8 mouse cellular contexts compared by ENCODE assay signal in the genomic region with DNA sequence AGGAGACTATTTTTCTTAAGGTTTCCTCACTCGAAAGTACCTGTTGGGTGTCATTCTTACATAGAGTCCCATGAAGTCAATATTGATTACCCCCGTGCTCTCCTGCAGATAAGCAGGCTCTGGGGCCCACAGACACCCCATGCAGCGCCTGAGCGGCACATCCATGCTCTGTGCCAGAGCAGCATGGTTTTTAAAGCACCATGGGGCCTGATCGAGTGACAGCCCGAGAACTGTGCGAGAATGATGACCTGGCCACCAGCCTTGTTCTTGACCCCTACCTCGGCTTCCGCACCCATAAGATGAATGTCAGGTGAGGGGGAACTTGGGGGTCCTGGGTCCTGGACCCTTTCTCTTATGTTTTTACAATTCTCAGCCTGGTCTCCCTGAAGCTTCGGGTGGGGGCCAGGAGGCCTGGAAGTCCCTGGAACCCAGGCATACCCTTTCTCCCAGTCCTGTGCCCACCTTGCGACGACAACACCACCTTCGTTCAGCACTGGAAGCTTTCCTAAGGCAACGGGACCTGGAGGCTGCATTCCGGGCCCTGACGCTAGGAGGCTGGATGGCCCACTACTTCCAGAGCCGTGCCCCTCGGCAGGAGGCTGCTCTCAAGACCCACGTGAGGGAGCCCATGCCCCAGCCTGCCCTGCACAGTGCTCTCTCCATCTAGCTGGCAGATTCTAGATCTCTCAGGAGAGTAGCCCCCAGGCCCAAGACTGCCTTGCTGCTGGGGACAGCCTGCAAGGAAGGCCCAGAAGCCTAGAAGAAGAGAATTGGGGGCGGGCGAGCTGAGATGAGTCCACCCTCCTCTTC. TPM values are rescaled to one million over a fixed set of nuclear protein-coding genes. Genes with fewer than 3 reads are reported as not detected.
DNase-seq lines count a peak whose midpoint lies in the region; ATAC-seq and TF ChIP-seq lines count a peak whose summit lies in the region.

No protein-coding gene starts in this region.

- no peak for TF ChIP-seq POLR2A in bone marrow macrophage, adult 2 months (IDR thresholded peaks at IDR 0.05; ENCODE audit: borderline replicate concordance, low read depth, low read length)

- H3K9me3 ChIP-seq in heart, embryonic 15.5 days (replicated peaks): no peaks in the 10 kb centered on the region
- H3K9me3 ChIP-seq in hindbrain, embryonic 12.5 days (replicated peaks): no peaks in the 10 kb centered on the region
- H3K9me3 ChIP-seq in midbrain, embryonic 13.5 days: no peaks in the 10 kb centered on the region

- H3K27ac ChIP-seq in heart, embryonic 15.5 days: peak overlapping the region; percentile 89
- peak overlapping the region; percentile 42; the same call in 1 of the 2 replicates for H3K27ac ChIP-seq in bone marrow macrophage, adult 2 months (ENCODE audit: insufficient read depth, low read depth, low read length)
- peak overlapping the region; percentile 91 for H3K27ac ChIP-seq in hindbrain, embryonic 12.5 days
- H3K27ac ChIP-seq in midbrain, embryonic 13.5 days: peak overlapping the region; percentile 97

- peak overlapping the region; percentile 76; the same call in 1 of the 2 replicates for H3K9ac ChIP-seq in heart, embryonic 15.5 days
- H3K9ac ChIP-seq in hindbrain, embryonic 12.5 days: peak overlapping the region; percentile 90; the same call in 1 of the 2 replicates
- peak overlapping the region; percentile 92 for H3K9ac ChIP-seq in midbrain, embryonic 13.5 days (replicated peaks)

- H3K4me3 ChIP-seq in heart, embryonic 15.5 days: peak overlapping the region; percentile 68
- peak overlapping the region; percentile 82 for H3K4me3 ChIP-seq in bone marrow macrophage, adult 2 months (ENCODE audit: insufficient read depth, low read length)
- peak overlapping the region; percentile 64; the same call in 1 of the 2 replicates for H3K4me3 ChIP-seq in hindbrain, embryonic 12.5 days
- peak overlapping the region; percentile 78 for H3K4me3 ChIP-seq in midbrain, embryonic 13.5 days (replicated peaks)

- no peak for DNase-seq in heart, postnatal 25 days (ENCODE audit: low spot score)
- DNase-seq in frontal cortex, postnatal 25 days (ENCODE audit: low spot score in 2 of 2): no peak
- DNase-seq in ovary, postnatal 10 days (ENCODE audit: low spot score): no peak
- no peak for DNase-seq in layer of hippocampus, adult 9-10 months (ENCODE audit: low spot score)

- intact Hi-C loops in heart, postnatal 25 days (cut with DNase I): loop anchor here (2.0 to 5.0 kb wide), 3 partner anchors 47 to 125 kb away; partner anchors contain the start of genes Hspbp1 and Tmem238

- no peaks in the 10 kb centered on the region for H3K27me3 ChIP-seq in heart, embryonic 15.5 days
- no peaks in the 10 kb centered on the region for H3K27me3 ChIP-seq in hindbrain, embryonic 12.5 days
- no peaks in the 10 kb centered on the region for H3K27me3 ChIP-seq in midbrain, embryonic 13.5 days

- no peak for ATAC-seq in heart, embryonic 15.5 days (replicated peaks; ENCODE audit: insufficient number of reproducible peaks, insufficient read depth, low FRiP score, low read depth)
- no peak for ATAC-seq in hindbrain, embryonic 12.5 days (ENCODE audit: low FRiP score)
- no peak for ATAC-seq in midbrain, embryonic 13.5 days

- H3K36me3 ChIP-seq in heart, embryonic 15.5 days: peaks cover 20% of the 10 kb centered on the region; the same call in 1 of the 2 replicates
- peaks cover 36% of the 10 kb centered on the region for H3K36me3 ChIP-seq in hindbrain, embryonic 12.5 days
- peaks cover 31% of the 10 kb centered on the region for H3K36me3 ChIP-seq in midbrain, embryonic 13.5 days

- peak overlapping the region; percentile 80 for H3K4me2 ChIP-seq in heart, embryonic 15.5 days
- peak overlapping the region; percentile 88 for H3K4me2 ChIP-seq in hindbrain, embryonic 12.5 days (replicated peaks)
- H3K4me2 ChIP-seq in midbrain, embryonic 13.5 days (replicated peaks): peak overlapping the region; percentile 88

- TF ChIP-seq CTCF in bone marrow macrophage, adult 2 months (IDR thresholded peaks at IDR 0.05; ENCODE audit: low read depth, low read length): no peak

- 79% methylated on average over 21 of the region's 21 CpGs for WGBS in heart, embryonic 15.5 days
- 83% methylated on average over 21 of the region's 21 CpGs for WGBS in hindbrain, embryonic 12.5 days
- WGBS in midbrain, embryonic 13.5 days: 75% methylated on average over 21 of the region's 21 CpGs

- H3K4me1 ChIP-seq in heart, embryonic 15.5 days (replicated peaks): peaks cover 28% of the 10 kb centered on the region
- peaks cover 16% of the 10 kb centered on the region for H3K4me1 ChIP-seq in bone marrow macrophage, adult 2 months (ENCODE audit: control insufficient read depth, insufficient read depth, low read length)
- peaks cover 39% of the 10 kb centered on the region for H3K4me1 ChIP-seq in hindbrain, embryonic 12.5 days
- peaks cover 47% of the 10 kb centered on the region for H3K4me1 ChIP-seq in midbrain, embryonic 13.5 days (replicated peaks)

RNA-seq across cellular contexts. Expression of gene Kmt5c, which starts 2.0 kb away (rescaled TPM):
- polyA plus RNA-seq in heart, embryonic 15.5 days (2015; fragmentation: Nextera tagmentation; extraction: Ambion mirVana): 47.8 and 59.4 TPM in 2 replicates
- total RNA-seq in heart, postnatal 25 days (2021): 10 to 100 TPM; 16.4 to 20.7 TPM
- 109 and 120 TPM in 2 replicates for polyA plus RNA-seq in bone marrow macrophage, adult 2 months (2012; ENCODE audit: insufficient read depth, insufficient read length, missing spikeins)
- 87.5 and 91.5 TPM in 2 replicates for polyA plus RNA-seq in hindbrain, embryonic 12.5 days (2016; fragmentation: Nextera tagmentation; extraction: Ambion mirVana)
- polyA plus RNA-seq in midbrain, embryonic 13.5 days (2015; fragmentation: Nextera tagmentation; extraction: Ambion mirVana): 90.0 and 92.5 TPM in 2 replicates

RNA-seq across cellular contexts. Expression of gene Cox6b2, which starts 11.0 kb away (rescaled TPM):
- 34.9 and 35.6 TPM in 2 replicates for polyA plus RNA-seq in heart, embryonic 15.5 days (2015; fragmentation: Nextera tagmentation; extraction: Ambion mirVana)
- total RNA-seq in heart, postnatal 25 days (2021): 1 to 10 TPM; 1.5 to 1.7 TPM
- polyA plus RNA-seq in bone marrow macrophage, adult 2 months (2012; ENCODE audit: insufficient read depth, insufficient read length, missing spikeins): 8.0 and 8.1 TPM in 2 replicates
- 37.6 and 39.8 TPM in 2 replicates for polyA plus RNA-seq in hindbrain, embryonic 12.5 days (2016; fragmentation: Nextera tagmentation; extraction: Ambion mirVana)
- polyA plus RNA-seq in midbrain, embryonic 13.5 days (2015; fragmentation: Nextera tagmentation; extraction: Ambion mirVana): 19.7 and 22.9 TPM in 2 replicates

RNA-seq across cellular contexts. Expression of gene Tmem150b, which starts 16.8 kb away (rescaled TPM):
- polyA plus RNA-seq in heart, embryonic 15.5 days (2015; fragmentation: Nextera tagmentation; extraction: Ambion mirVana): 0.11 TPM in 1 of 2 replicates, not detected in the other
- under 1 TPM; 0.22 to 0.23 TPM for total RNA-seq in heart, postnatal 25 days (2021)
- polyA plus RNA-seq in bone marrow macrophage, adult 2 months (2012; ENCODE audit: insufficient read depth, insufficient read length, missing spikeins): 33.6 and 36.4 TPM in 2 replicates
- polyA plus RNA-seq in hindbrain, embryonic 12.5 days (2016; fragmentation: Nextera tagmentation; extraction: Ambion mirVana): 0.26 and 0.48 TPM in 2 replicates
- 0.22 and 0.24 TPM in 2 replicates for polyA plus RNA-seq in midbrain, embryonic 13.5 days (2015; fragmentation: Nextera tagmentation; extraction: Ambion mirVana)

RNA-seq across cellular contexts. Expression of gene Fam71e2, which starts 29.2 kb away (rescaled TPM):
- not detected in 2 replicates for polyA plus RNA-seq in heart, embryonic 15.5 days (2015; fragmentation: Nextera tagmentation; extraction: Ambion mirVana)
- not detected for total RNA-seq in heart, postnatal 25 days (2021)
- not detected in 2 replicates for polyA plus RNA-seq in bone marrow macrophage, adult 2 months (2012; ENCODE audit: insufficient read depth, insufficient read length, missing spikeins)
- not detected in 2 replicates for polyA plus RNA-seq in hindbrain, embryonic 12.5 days (2016; fragmentation: Nextera tagmentation; extraction: Ambion mirVana)
- not detected in 2 replicates for polyA plus RNA-seq in midbrain, embryonic 13.5 days (2015; fragmentation: Nextera tagmentation; extraction: Ambion mirVana)

RNA-seq across cellular contexts. Expression of gene Il11, which starts 40.8 kb away (rescaled TPM):
- polyA plus RNA-seq in heart, embryonic 15.5 days (2015; fragmentation: Nextera tagmentation; extraction: Ambion mirVana): 0.06 TPM in 1 of 2 replicates, not detected in the other
- under 1 TPM in 1 of 2 experiments, not detected in 1; 0.26 TPM for total RNA-seq in heart, postnatal 25 days (2021)
- polyA plus RNA-seq in bone marrow macrophage, adult 2 months (2012; ENCODE audit: insufficient read depth, insufficient read length, missing spikeins): not detected in 2 replicates
- polyA plus RNA-seq in hindbrain, embryonic 12.5 days (2016; fragmentation: Nextera tagmentation; extraction: Ambion mirVana): 0.34 TPM in 1 of 2 replicates, not detected in the other
- polyA plus RNA-seq in midbrain, embryonic 13.5 days (2015; fragmentation: Nextera tagmentation; extraction: Ambion mirVana): 0.48 and 1.1 TPM in 2 replicates

Comparison
In these comparisons a context has a peak if more than half of its experiments do, and no peak if none do; other contexts are left out.
1. H3K27ac ChIP-seq: peak in every context shown above with its lines; median percentile 97 in midbrain, embryonic 13.5 days; 91 in hindbrain, embryonic 12.5 days; 89 in heart, embryonic 15.5 days; 42 in bone marrow macrophage, adult 2 months.
2. RNA of gene Tmem150b, which starts 16.8 kb away (polyA plus RNA-seq): 33.6 to 36.4 TPM in bone marrow macrophage, adult 2 months; 0.26 to 0.48 TPM in hindbrain, embryonic 12.5 days, 0.22 to 0.24 TPM in midbrain, embryonic 13.5 days and 0.11 TPM in heart, embryonic 15.5 days; every median in the first group is over 10 times any median in the second.
3. Peak in every context shown above with its lines, with median percentiles within 50 percentile points of each other: H3K4me2 ChIP-seq, H3K4me3 ChIP-seq and H3K9ac ChIP-seq.